Mouse (Mus musculus) cortical plate, adult 2 months (tissue): ENCODE data around the gene Tle3.

Source experiments
- CTCF ChIP-seq: fragments of 200-500 bp; IDR thresholded peaks from 2 replicates; pipeline ENCODE4 v1.5.1; 2011; ENCODE audit warnings: mild to moderate bottlenecking, control low read depth, low read length; ENCODE audit not compliant: insufficient read depth; ENCODE audit errors: extremely low read depth
- POLR2A ChIP-seq: fragments of 200-500 bp; IDR thresholded peaks from 2 replicates; pipeline ENCODE4 v1.6.1; 2011; ENCODE audit warnings: mild to moderate bottlenecking, low read length, control low read depth; ENCODE audit not compliant: insufficient read depth; ENCODE audit errors: extremely low read depth

DNA sequence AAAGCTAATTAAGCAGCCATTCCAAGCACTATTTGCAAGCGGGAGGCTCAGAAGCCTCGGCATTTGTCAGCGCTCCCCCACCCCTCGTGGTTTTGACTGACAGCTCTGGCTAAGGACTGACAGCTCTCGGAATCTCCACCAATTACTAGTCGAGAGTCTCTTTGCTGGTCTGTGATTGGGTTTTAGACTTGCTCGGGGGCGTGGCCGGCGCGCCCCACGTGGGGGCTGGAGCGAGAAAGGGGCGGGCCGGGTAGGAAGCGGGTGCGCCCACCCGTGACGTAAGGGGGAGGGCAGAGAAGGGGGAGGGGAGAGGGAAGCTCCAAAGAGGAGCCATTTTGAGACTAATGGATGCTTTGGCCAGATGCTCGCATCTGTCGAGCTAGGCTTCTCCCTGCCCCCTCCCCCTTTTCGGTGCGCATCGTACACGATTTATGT is 1.7 kb upstream of the Tle3 start:
- TF ChIP-seq CTCF (no peak), POLR2A (peak; percentile 81)
